Mouse (Mus musculus) heart, embryonic 16.5 days (tissue): ENCODE data around the gene Ptgs1. TPM values are rescaled to one million over a fixed set of nuclear protein-coding genes. Genes with fewer than 3 reads are reported as not detected.

Experiments
- ATAC-seq: fragments of 200-750 bp; cut with Nextera tagmentation; replicated peaks from 2 replicates; pipeline ENCODE4 v1.8.0; 2017; ENCODE audit warnings: moderate number of reproducible peaks; ENCODE audit not compliant: insufficient read depth, low FRiP score; ENCODE audit errors: extremely low read depth
- H3K27ac ChIP-seq: fragments of 300-500 bp; sonication (generic); 2 replicates; pipeline ENCODE4 v1.5.1; 2014; ENCODE audit warnings: mild to moderate bottlenecking, low read length, control low read depth, moderate library complexity
- H3K27me3 ChIP-seq: fragments of 300-500 bp; sonication (generic); 2 replicates; pipeline ENCODE4 v1.6.1; 2014; ENCODE audit warnings: low read length, mixed read lengths; ENCODE audit not compliant: control insufficient read depth, insufficient read depth
- H3K36me3 ChIP-seq: fragments of 300-500 bp; sonication (generic); 2 replicates; pipeline ENCODE4 v1.6.1; 2014; ENCODE audit not compliant: control insufficient read depth, insufficient read depth
- H3K4me1 ChIP-seq: fragments of 300-500 bp; sonication (generic); 2 replicates; pipeline ENCODE4 v1.6.1; 2014; ENCODE audit warnings: low read length, mixed read lengths; ENCODE audit not compliant: control insufficient read depth, insufficient read depth
- H3K4me2 ChIP-seq: fragments of 300-500 bp; sonication (generic); 2 replicates; pipeline ENCODE4 v1.6.1; 2014; ENCODE audit warnings: low read depth, mild to moderate bottlenecking, control low read depth, low read length
- H3K4me3 ChIP-seq: fragments of 300-500 bp; sonication (generic); 2 replicates; pipeline ENCODE4 v1.5.1; 2014; ENCODE audit warnings: mild to moderate bottlenecking, control low read depth, low read length
- H3K9ac ChIP-seq: fragments of 300-500 bp; sonication (generic); 2 replicates; pipeline ENCODE4 v1.6.1; 2014; ENCODE audit warnings: low read length, control low read depth
- H3K9me3 ChIP-seq: fragments of 300-500 bp; sonication (generic); replicated peaks from 2 replicates; pipeline ENCODE4 v1.6.1; 2016; ENCODE audit warnings: low read length; ENCODE audit not compliant: control insufficient read depth
- WGBS: fragments of 180-500 bp; shearing (Covaris S2); extraction: QIAGEN DNeasy Blood & Tissue Kit; methylation state at CpG from one replicate; pipeline ENCODE4 v1.1.7; 2014; 5-methylcytosine and 5-hydroxymethylcytosine counted together
- polyA plus RNA-seq: library from polyadenylated mRNA; unstranded; fragments of >200 nt; fragmentation: Nextera tagmentation; extraction: Ambion mirVana; gene quantifications from 2 replicates; pipeline ENCODE4 v1.2.1, GENCODE M21; 2015

Ptgs1 gene
- polyA plus RNA-seq, 1 experiment from 2014 or later = 21.9 TPM

DNA sequence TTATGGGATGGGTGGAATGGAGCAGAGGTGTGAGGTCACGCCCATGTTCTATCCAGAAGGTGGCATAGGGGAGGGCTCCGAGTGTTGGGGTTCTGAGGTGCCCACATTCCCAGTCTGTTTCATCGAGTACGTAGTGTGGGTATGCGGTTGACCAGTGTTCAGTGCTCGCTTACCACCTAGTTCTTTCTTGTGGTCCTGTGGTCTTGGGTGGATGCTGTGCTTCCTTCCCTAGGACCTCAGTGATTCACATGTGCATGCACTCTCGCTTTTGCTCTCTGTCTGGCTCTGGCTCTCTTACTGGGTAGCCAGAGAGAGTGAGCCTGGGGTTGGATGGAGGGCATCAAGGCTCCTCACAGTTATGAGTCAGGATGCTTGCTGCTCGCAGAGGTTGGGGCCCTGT, 10.1 kb upstream of the Ptgs1 start:
- Histone ChIP-seq H3K4me2 (no peak overlapping the region), H3K9me3 (no peaks in the 10 kb centered on the region), H3K36me3 (no peaks in the 10 kb centered on the region), H3K4me3 (no peak overlapping the region), H3K4me1 (peaks cover 29% of the 10 kb centered on the region), H3K27ac (no peak overlapping the region), H3K9ac (no peak overlapping the region), H3K27me3 (no peaks in the 10 kb centered on the region)
- ATAC-seq = no peak
- WGBS = 84% methylated on average over 8 of the region's 8 CpGs

- WGBS = 68% methylated on average over 4 of the region's 4 CpGs
- H3K4me2 ChIP-seq = no peak overlapping the region
- H3K4me3 ChIP-seq = no peak overlapping the region
- H3K27ac ChIP-seq = no peak overlapping the region
- no peaks in the 10 kb centered on the region for H3K9me3 ChIP-seq
- no peaks in the 10 kb centered on the region for H3K27me3 ChIP-seq
- peaks cover 29% of the 10 kb centered on the region for H3K4me1 ChIP-seq
- no peak for ATAC-seq
- no peaks in the 10 kb centered on the region for H3K36me3 ChIP-seq
- no peak overlapping the region for H3K9ac ChIP-seq
Measured at GRCm38 (mm10) chr2:36220891-36221290, 9.3 kb upstream of the Ptgs1 start.

GRCm38 (mm10) chr2:36222168-36222848, 7.9 kb upstream of the Ptgs1 start:
- no peaks in the 10 kb centered on the region for H3K9me3 ChIP-seq
- ATAC-seq = no peak
- no peak overlapping the region for H3K4me2 ChIP-seq
- WGBS = 54% methylated on average over 7 of the region's 7 CpGs
- H3K4me3 ChIP-seq = no peak overlapping the region
- peaks cover 17% of the 10 kb centered on the region for H3K4me1 ChIP-seq
- no peaks in the 10 kb centered on the region for H3K27me3 ChIP-seq
- H3K27ac ChIP-seq = no peak overlapping the region
- H3K9ac ChIP-seq = no peak overlapping the region
- H3K36me3 ChIP-seq = no peaks in the 10 kb centered on the region

DNA sequence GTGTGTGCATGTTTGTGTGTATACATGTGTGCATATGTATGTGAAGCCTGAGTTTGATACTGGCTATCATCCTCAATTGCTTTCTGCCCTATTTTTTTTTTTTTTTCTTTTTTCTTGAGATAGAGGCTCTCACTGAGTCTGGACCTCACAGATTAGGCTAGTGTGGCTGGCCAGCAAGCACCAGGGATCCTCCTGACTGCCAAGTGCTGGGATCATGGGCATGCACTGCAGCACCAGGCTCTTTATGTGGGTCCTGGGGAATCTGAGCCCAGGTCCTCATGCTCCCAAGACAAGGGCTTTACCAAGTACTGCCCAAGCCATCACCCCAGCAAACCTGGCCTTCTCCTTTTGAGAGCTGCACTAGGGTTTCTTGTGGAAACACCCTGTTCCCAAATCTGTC, 6.8 kb upstream of the Ptgs1 start:
- H3K36me3 ChIP-seq = no peaks in the 10 kb centered on the region
- no peak for ATAC-seq
- no peak overlapping the region for H3K27ac ChIP-seq
- peaks cover 8% of the 10 kb centered on the region; the same call in 1 of the 2 replicates for H3K4me1 ChIP-seq
- H3K4me3 ChIP-seq = no peak overlapping the region
- no peaks in the 10 kb centered on the region for H3K27me3 ChIP-seq
- H3K4me2 ChIP-seq = no peak overlapping the region
- H3K9me3 ChIP-seq = no peaks in the 10 kb centered on the region
- no peak overlapping the region for H3K9ac ChIP-seq

DNA sequence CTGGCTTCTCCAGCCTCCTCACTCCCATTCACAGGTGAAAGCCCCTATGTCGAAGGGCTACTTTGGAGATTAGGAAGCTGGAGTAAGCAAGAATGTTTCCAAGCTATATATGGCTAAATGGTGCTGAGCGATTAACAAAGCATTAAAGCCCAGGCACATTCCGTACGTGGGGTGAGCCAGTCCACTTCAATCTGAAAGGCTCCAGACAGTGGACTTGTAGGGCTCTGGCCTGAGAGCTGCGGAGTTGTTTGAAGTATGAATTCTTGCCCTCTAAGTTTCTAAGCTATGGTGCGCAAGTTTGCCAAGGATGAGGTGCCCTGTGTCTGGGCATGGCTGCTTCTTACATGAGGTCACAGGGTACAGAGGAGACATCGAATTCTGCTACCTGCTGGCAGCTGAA, 6.1 kb upstream of the Ptgs1 start:
- no peak for ATAC-seq
- Histone ChIP-seq H3K9ac (no peak overlapping the region), H3K9me3 (no peaks in the 10 kb centered on the region), H3K36me3 (no peaks in the 10 kb centered on the region), H3K27me3 (peaks cover 2% of the 10 kb centered on the region; the same call in 1 of the 2 replicates), H3K4me3 (no peak overlapping the region), H3K4me2 (no peak overlapping the region), H3K27ac (no peak overlapping the region), H3K4me1 (peaks cover 8% of the 10 kb centered on the region; the same call in 1 of the 2 replicates)
- WGBS = 57% methylated on average over 7 of the region's 7 CpGs

GRCm38 (mm10) chr2:36224599-36224998, 5.6 kb upstream of the Ptgs1 start:
- H3K27ac ChIP-seq = no peak overlapping the region
- 19% methylated on average over 2 of the region's 2 CpGs for WGBS
- no peak for ATAC-seq

DNA sequence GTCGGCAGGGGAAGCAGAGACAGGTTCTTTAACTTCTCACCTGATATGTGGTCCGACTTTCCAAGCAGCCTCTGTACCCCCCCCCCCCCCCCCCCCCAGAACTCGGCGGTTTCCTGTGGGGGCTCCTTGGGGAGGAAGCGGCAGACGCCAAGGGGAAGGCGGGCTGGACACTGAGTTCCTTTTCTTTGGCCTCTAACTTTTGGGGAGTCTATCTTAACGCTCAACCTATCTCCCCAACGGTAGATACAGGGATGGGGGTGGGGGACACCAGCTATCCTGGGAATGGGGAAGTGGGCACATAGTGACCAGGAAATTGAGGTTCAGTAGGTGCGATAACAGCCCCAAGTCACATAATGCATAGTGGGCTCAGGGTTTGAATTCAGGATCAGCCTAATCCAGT, 741 bp downstream of the Ptgs1 start:
- ATAC-seq = no peak
- peaks cover 3% of the 10 kb centered on the region; the same call in 1 of the 2 replicates for H3K27me3 ChIP-seq
- H3K27ac ChIP-seq = no peak overlapping the region; the same call in 1 of the 2 replicates

More at GRCm38 (mm10) chr2:36224599-36224998, 5.6 kb upstream of the Ptgs1 start:
- Histone ChIP-seq H3K4me2 (no peak overlapping the region), H3K27me3 (peaks cover 3% of the 10 kb centered on the region; the same call in 1 of the 2 replicates), H3K9ac (no peak overlapping the region), H3K4me3 (no peak overlapping the region), H3K36me3 (no peaks in the 10 kb centered on the region), H3K4me1 (peaks cover 8% of the 10 kb centered on the region; the same call in 1 of the 2 replicates), H3K9me3 (no peaks in the 10 kb centered on the region)

DNA sequence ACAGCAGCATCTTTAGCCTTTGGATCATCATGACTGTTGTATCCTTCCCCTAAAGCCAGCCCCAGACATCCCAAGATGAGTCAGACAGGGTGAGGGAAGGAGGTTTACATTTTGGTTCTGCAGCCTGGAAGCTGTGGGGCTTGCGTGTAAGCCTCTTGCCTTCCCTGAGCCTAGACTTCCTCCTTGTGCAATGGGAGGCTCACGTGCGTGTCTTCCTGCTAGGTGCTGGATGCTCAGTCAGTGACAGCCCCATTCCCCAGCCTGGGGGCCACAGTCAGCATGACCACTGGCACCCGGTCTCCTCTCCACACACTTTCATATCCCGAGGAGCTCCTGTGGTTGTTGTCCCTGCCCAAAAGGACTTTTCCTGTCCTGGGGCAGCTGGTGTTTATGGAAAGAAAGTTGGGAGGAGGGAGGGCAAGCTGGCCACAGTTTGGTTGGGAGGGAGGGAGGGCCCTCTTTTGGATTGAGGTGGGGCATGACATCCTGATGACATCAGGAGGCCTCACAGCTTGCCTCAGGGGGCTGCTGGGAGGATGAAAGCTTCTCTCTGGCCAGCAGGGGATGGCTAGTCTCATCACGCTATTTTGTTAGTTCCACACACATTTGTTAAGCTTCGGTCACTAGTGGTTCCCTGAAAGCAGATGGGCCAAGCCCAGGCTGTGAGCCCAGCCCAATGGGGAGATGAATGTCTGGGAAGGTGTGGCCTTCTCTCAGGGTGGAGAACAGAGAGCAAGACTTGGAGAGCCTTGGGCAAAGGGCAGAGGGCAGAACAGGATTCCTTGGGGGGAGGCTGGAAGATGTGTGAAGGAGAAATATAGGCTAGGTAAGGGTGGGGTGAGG, 4.5 kb downstream of the Ptgs1 start:
- Histone ChIP-seq H3K27ac (peak overlapping the region; percentile 69; the same call in 1 of the 2 replicates), H3K4me2 (no peak overlapping the region), H3K4me3 (no peak overlapping the region), H3K4me1 (peaks cover 41% of the 10 kb centered on the region), H3K27me3 (no peaks in the 10 kb centered on the region), H3K36me3 (peaks cover 3% of the 10 kb centered on the region; the same call in 1 of the 2 replicates), H3K9me3 (no peaks in the 10 kb centered on the region), H3K9ac (no peak overlapping the region)
- WGBS = 55% methylated on average over 7 of the region's 7 CpGs
- no peak for ATAC-seq

More for the DNA sequence above, 741 bp downstream of the Ptgs1 start:
- H3K4me1 ChIP-seq = peaks cover 26% of the 10 kb centered on the region
- 14% methylated on average over 9 of the region's 10 CpGs for WGBS
- peak overlapping the region; percentile 77 for H3K9ac ChIP-seq
- H3K36me3 ChIP-seq = no peaks in the 10 kb centered on the region
- peak overlapping the region; percentile 62 for H3K4me3 ChIP-seq
- no peaks in the 10 kb centered on the region for H3K9me3 ChIP-seq
- peak overlapping the region; percentile 96 for H3K4me2 ChIP-seq

DNA sequence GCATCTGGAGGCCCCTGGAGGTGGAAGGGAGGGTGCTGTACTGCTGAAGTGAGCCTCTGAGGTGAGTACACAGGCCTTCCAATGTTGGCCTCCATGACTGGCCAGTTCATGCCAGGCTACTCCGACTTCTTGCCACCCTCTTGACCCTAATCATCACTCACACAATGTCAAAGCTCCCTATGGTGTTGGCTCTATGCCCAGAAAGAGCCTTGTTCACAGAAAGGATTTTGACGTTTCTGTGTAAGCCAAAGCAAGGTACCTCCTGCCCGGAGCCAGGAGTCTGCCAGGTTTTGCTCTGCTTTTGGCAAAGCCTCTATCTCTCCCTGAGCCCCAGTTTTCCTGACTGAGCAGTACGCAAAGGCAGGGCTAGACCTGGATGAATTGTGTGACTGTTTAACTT, 5.7 kb downstream of the Ptgs1 start:
- peaks cover 31% of the 10 kb centered on the region for H3K4me1 ChIP-seq
- no peak overlapping the region for H3K4me2 ChIP-seq
- H3K36me3 ChIP-seq = peaks cover 3% of the 10 kb centered on the region; the same call in 1 of the 2 replicates
- H3K9ac ChIP-seq = no peak overlapping the region
- ATAC-seq = peak; percentile 85
- peak overlapping the region; percentile 69 for H3K27ac ChIP-seq
- H3K4me3 ChIP-seq = no peak overlapping the region
- 11% methylated on average over 4 of the region's 4 CpGs for WGBS
- H3K27me3 ChIP-seq = no peaks in the 10 kb centered on the region
- H3K9me3 ChIP-seq = no peaks in the 10 kb centered on the region
